Mouse (Mus musculus) activated CD4-positive, CD25-positive, alpha-beta regulatory T cell, adult 9 weeks (primary cell): Measurements from ENCODE around the gene 5730455P16Rik. TPM values are rescaled to one million over a fixed set of nuclear protein-coding genes. Genes with fewer than 3 reads are reported as not detected.

Source experiments
- polyA plus RNA-seq: library from polyadenylated mRNA; unstranded; fragments of 100-300 nt; shearing (Covaris generic); gene quantifications from one replicate; pipeline ENCODE4 v1.2.1, GENCODE M21; 2017

5730455P16Rik gene
- polyA plus RNA-seq: 16.9 TPM

DNA sequence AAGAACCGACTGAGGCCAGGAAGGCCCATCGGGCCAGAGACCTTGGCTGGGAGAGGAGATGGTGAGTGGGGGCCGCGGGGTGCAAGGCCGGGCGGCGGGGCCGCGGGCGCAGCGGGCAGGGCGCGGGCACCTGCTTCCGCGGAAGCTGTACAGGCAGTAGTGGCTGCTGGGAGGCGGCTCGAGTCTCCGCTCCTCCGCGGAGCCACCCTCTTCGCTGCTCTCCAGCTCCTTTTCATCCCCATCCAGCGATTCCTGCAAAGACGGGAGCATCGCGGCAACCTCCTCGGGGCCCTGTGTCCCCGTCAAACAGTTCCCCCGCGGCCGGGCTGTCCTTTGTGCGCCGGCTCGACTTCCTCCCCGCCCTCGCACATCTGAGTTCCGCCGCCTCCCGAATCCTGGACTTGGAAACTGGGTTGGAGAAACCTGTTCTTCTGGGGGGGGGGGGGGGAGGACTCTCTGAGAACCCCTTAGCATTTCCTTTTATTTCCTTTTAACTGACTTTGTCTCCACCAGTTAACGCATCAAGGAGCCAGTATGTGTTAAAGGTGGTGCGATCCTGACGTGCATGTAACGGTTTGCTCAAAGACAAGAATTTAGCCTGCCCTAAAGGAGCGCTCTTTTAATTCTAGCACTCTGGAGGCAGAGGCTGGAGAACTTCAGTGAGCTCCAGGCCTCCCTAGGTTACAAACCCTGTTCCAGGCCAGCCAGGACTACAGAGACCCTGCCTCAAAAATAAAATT lies at the start of gene 5730455P16Rik:
5730455P16Rik (minus strand) TSS at position 323 of the 740 bp plus-strand sequence.

GRCm38 (mm10) chr11:80383019-80383625 lies 5.3 kb upstream of the 5730455P16Rik start, which contains the start of gene Zfp207:
Zfp207 (plus strand) TSS chr11:80383279.

Other genes starting within 250 kb of the 5730455P16Rik start
- 25.8 TPM for gene Tefm, start 235.9 kb downstream of the 5730455P16Rik start, polyA plus RNA-seq
- 0.28 TPM for gene Adap2, start 223.9 kb downstream of the 5730455P16Rik start, polyA plus RNA-seq
- 18.2 TPM for gene Rnf135, start 194.2 kb downstream of the 5730455P16Rik start, polyA plus RNA-seq
- 28.8 TPM for gene Rhot1, start 169.0 kb downstream of the 5730455P16Rik start, polyA plus RNA-seq
- 0.76 TPM for gene Rhbdl3, start 77.1 kb downstream of the 5730455P16Rik start, polyA plus RNA-seq
- gene Zfp207, start 5.2 kb upstream of the 5730455P16Rik start, polyA plus RNA-seq: 301 TPM
- gene Psmd11, start 50.6 kb upstream of the 5730455P16Rik start, polyA plus RNA-seq: 188 TPM
- 0.45 TPM for gene Cdk5r1, start 99.0 kb upstream of the 5730455P16Rik start, polyA plus RNA-seq